Mouse (Mus musculus): ENCODE results near the gene Mrpl30.

Gene Mrpl30

GRCm38 (mm10) chr1:37903178-37903577 lies 12.9 kb downstream of the Mrpl30 start:
- peak; percentile 53 to 56 for DNase-seq

GRCm38 (mm10) chr1:37912751-37913150 lies 22.5 kb downstream of the Mrpl30 start:
- no peak for DNase-seq

- DNase-seq, result no peak
These were observed 26.1 kb downstream of the Mrpl30 start, which contains the start of gene Lyg2 for GRCm38 (mm10) chr1:37916393-37916792. Gene Lyg2 (minus strand): TSS chr1:37916493.

- no peak for DNase-seq
These were observed 27.4 kb downstream of the Mrpl30 start for GRCm38 (mm10) chr1:37917666-37918065.

- no peak for DNase-seq
These were observed 27.8 kb downstream of the Mrpl30 start for GRCm38 (mm10) chr1:37918096-37918495.

GRCm38 (mm10) chr1:37922536-37922935 lies 32.3 kb downstream of the Mrpl30 start:
- peak; percentile 44 to 52 for DNase-seq

- no peak for DNase-seq
These were observed 35.7 kb downstream of the Mrpl30 start for GRCm38 (mm10) chr1:37925971-37926370.

GRCm38 (mm10) chr1:37931806-37932205 lies 41.5 kb downstream of the Mrpl30 start:
- peak; percentile 7 for DNase-seq

All from cerebellum, postnatal 10 days (tissue).